Mouse (Mus musculus) splenic B cell, adult 2 months (primary cell): ENCODE results near the gene N4bp1.

Experiments
- DNase-seq: peaks from one replicate; pipeline ENCODE4 v3.0.0-alpha.2; 2011; ENCODE audit warnings: low read depth, low spot score
- H3K27me3 ChIP-seq: 2 replicates; pipeline ENCODE4 v1.6.1; 2012; ENCODE audit warnings: mild to moderate bottlenecking, low read length, moderate library complexity, mixed read lengths; ENCODE audit not compliant: control insufficient read depth, poor library complexity, insufficient read depth, severe bottlenecking
- H3K36me3 ChIP-seq: 2 replicates; pipeline ENCODE4 v1.6.1; 2012; ENCODE audit warnings: mild to moderate bottlenecking, low read length, moderate library complexity, mixed read lengths; ENCODE audit not compliant: control insufficient read depth, poor library complexity, insufficient read depth, severe bottlenecking

The N4bp1 gene

DNA sequence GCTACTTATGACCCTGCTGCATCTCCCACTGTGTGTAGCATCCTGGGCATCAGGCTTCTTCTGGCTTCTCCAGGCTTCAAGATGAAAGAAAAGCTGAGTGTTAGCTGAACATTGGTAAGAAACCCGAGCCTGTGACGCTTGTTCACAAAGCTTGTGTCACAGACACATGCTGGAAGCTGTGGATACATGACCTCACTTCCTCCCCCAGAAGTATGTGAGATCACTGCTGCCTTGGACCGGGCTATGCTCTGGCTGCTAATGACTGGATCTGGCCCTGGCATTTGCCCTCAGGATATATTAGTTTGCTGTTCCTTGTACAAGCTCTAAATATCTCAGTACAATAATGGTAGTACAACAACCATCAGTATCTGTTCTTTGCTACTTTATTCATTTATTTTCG lies 84.1 kb downstream of the N4bp1 start:
- no peak for DNase-seq
- Histone ChIP-seq H3K27me3 (no peaks in the 10 kb centered on the region), H3K36me3 (no peaks in the 10 kb centered on the region)

DNA sequence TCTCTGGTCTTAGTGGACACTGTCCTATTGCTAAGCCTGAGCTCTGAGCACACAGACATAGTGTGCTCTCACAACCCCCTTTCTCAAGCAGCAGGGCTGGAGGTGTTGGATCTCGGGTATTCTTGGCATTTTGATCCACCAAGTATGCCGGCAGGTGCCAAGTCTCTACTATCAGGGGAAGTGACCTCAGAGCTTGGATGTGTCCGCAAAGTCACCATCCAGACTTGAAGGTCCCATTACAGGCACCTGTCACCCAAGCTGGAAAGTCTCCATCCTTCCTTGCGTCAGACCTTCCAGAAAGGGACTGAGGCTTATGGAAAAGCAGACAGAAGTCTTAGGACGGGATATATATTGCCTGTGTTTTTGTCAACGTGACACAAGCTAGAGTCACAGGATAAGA lies 86.9 kb downstream of the N4bp1 start:
- no peak for DNase-seq
- Histone ChIP-seq H3K36me3 (no peaks in the 10 kb centered on the region), H3K27me3 (no peaks in the 10 kb centered on the region)

DNA sequence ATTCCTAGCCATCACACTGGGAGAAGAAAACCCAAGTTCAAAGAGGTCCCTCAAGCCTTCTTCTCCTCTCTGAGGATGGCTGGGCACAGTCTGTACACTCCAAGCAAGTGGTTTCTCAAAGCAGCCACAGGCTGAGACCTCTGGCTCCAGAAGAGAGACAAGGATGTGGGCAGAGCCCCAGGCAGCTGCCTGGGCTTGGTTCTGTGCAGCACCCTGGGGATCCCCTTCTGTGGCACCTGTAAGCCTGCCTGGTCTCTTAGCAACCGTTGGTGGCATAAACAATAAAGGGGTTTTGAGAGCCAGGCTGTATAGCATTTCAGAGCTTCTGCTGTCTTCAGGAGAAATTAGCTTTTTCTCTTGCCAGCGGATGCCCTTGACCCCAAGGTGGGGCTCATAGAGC lies 87.4 kb downstream of the N4bp1 start:
- Histone ChIP-seq H3K27me3 (no peaks in the 10 kb centered on the region), H3K36me3 (no peaks in the 10 kb centered on the region)
- peak; percentile 26 for DNase-seq

DNA sequence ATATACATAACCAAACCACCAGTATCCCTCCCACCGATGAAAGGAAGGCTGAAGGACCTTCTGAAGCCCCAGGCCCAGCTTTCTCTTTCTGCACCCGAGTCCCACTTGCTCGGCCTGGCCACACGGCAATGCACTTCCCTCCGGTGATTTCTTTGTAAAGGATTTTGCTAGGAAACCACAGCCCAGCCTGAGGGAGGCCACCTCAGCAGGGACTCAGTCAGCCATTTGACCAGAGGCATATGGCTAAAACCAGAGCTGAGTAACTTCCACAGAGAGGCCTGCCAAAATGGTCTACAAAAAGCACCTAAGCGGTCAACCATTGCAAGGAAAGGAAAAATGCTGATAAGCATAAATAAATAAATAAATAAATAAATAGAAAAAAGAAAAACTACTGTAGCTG lies 90.3 kb downstream of the N4bp1 start:
- DNase-seq, result no peak
- Histone ChIP-seq H3K27me3 (no peaks in the 10 kb centered on the region), H3K36me3 (no peaks in the 10 kb centered on the region)

GRCm38 (mm10) chr8:86791542-86791941 lies 93.5 kb downstream of the N4bp1 start:
- Histone ChIP-seq H3K27me3 (no peaks in the 10 kb centered on the region), H3K36me3 (no peaks in the 10 kb centered on the region)
- no peak for DNase-seq

DNA sequence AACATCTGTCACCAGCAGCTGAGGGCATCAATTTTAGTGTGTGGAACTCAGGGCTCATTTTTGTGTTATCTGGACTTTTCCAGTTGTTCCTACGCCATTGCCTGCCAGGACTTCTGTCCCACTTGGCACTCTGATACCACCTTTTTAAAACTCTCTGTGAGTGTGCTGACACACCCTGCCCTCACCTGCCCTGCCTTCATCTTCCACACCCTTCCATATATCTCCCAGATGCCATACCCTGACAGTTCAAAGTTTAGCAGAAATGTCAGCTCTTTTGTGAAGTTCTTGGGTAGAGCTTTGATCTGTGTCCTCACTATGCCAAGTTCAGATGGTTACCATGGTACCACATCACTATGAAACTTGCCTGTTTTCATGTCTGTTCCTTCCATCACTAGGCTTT lies 95.5 kb downstream of the N4bp1 start:
- no peaks in the 10 kb centered on the region for H3K36me3 ChIP-seq
- DNase-seq, result no peak
- no peaks in the 10 kb centered on the region for H3K27me3 ChIP-seq

DNA sequence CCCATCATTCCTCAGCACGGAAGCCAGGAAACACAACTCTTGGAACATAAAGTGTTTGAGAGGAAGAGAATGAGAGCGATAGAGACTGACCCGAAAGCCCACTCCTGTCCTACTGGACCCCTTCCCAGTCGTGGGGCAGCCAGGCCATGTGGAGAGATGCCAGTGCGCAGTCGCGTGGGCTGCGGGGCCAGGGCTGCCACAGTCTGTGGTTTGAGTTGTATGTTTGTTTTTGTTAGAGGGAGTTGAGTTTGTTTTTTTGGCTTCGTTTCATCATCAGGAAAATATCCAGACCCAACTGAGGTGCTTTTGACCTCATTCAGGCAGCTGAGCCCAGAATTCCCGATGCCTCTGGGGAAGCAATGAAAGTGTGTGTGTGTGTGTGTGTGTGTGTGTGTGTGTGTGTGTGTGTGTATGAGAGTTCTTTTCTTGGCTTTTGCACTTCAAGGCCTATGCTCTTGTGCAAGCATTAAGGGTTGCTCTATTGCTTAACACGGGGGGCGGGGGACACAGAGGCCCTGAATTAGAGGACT lies 97.1 kb downstream of the N4bp1 start:
- H3K36me3 ChIP-seq, result no peaks in the 10 kb centered on the region
- no peak for DNase-seq
- H3K27me3 ChIP-seq, result no peaks in the 10 kb centered on the region

GRCm38 (mm10) chr8:86786498-86786897 lies 98.6 kb downstream of the N4bp1 start:
- Histone ChIP-seq H3K27me3 (no peaks in the 10 kb centered on the region), H3K36me3 (no peaks in the 10 kb centered on the region)
- no peak for DNase-seq

- H3K36me3 ChIP-seq, result no peaks in the 10 kb centered on the region
- no peaks in the 10 kb centered on the region for H3K27me3 ChIP-seq
- no peak for DNase-seq
Observed at GRCm38 (mm10) chr8:86781094-86781493, 104.0 kb downstream of the N4bp1 start.

DNA sequence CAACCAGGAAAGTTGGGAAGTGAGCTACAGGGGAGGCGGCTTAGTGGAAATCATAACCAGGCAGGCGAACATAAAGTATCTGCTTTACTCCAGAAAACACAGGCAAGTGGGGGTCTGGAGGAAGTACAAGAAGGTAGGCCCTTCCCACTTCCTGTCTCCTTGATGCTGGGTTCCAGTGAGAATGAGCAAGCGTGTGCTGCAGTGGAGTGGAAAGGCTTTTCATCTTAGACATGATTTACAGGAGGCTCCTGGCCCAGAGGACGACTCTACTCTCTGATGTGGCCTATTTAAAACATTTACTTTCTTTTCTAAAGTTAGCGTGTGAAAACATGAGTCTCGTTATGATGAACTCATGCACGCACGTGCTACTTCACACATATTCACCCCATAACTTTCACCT lies 105.9 kb downstream of the N4bp1 start:
- Histone ChIP-seq H3K36me3 (no peaks in the 10 kb centered on the region), H3K27me3 (no peaks in the 10 kb centered on the region)
- peak; percentile 11 for DNase-seq

GRCm38 (mm10) chr8:86769945-86770715 lies 114.9 kb downstream of the N4bp1 start:
- no peak for DNase-seq
- Histone ChIP-seq H3K36me3 (no peaks in the 10 kb centered on the region), H3K27me3 (no peaks in the 10 kb centered on the region)

DNA sequence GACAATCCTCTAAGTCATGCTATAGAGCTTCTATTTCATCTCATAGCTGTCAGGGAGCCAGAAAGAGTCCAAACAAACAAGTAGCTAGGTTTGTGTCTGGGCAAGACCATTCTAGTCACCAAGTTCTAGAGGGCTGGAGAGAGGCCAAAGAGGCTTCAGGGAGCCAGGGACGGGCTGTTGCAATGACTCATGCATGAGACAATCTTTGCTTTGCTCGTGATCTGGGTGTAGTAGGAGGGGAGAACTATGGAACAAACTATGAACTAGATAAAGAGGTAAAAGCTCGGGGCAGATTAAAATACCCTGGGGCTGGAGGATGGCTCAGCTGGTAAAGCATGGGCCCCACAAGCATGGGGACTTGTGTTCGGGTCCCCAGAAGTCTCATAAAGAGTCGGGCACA lies 116.6 kb downstream of the N4bp1 start:
- DNase-seq, result no peak
- no peaks in the 10 kb centered on the region for H3K27me3 ChIP-seq
- no peaks in the 10 kb centered on the region for H3K36me3 ChIP-seq

DNA sequence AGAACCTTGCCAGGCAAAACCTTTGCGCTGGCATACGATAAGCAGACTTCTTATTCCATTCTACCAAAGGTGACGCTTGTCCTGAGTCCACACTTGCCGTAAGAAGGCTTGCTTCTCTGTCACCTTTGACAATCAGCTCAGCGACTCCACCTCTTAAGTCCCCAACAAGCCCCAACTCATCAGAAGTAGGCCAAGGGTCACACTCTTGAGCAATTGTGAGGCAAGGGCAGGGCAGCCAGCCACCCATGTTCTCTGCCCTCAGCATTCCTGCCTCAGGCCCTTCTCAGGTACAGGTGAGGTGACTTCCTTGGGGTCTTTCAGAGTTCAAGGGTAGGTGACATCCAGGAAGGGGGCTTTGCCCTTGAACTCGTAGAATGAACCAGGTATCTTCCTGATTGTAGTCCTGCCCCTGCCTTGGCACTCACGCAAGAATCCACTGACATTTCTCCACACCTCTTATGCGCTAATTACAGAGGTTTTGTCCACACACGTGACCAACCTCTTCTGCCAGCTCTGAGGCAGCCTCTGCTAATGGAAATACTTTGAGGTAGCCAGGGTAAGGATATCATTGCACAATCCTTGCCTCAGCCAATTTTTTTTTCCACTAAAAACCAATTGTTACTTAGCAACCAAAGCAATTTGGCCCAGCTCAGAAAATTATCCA lies 118.4 kb downstream of the N4bp1 start:
- no peak for DNase-seq
- Histone ChIP-seq H3K27me3 (no peaks in the 10 kb centered on the region), H3K36me3 (no peaks in the 10 kb centered on the region)

- Histone ChIP-seq H3K36me3 (no peaks in the 10 kb centered on the region), H3K27me3 (no peaks in the 10 kb centered on the region)
- DNase-seq, result no peak
Observed at GRCm38 (mm10) chr8:86765669-86766068, 119.4 kb downstream of the N4bp1 start.

GRCm38 (mm10) chr8:86765155-86765554 lies 119.9 kb downstream of the N4bp1 start:
- peak; percentile 43 for DNase-seq
- no peaks in the 10 kb centered on the region for H3K27me3 ChIP-seq
- no peaks in the 10 kb centered on the region for H3K36me3 ChIP-seq
